Mouse (Mus musculus): ENCODE data around the gene Inpp5f. TPM values are rescaled to one million over a fixed set of nuclear protein-coding genes. Genes with fewer than 3 reads are reported as not detected.

Inpp5f gene
- total RNA-seq, 1 experiment from 2014 or later: 28.8 TPM

GRCm38 (mm10) chr7:128740334-128740733 lies 129.2 kb downstream of the Inpp5f start, which contains the start of gene Mcmbp:
Mcmbp (minus strand) TSS chr7:128740495.
- peak; percentile 99 for DNase-seq

DNA sequence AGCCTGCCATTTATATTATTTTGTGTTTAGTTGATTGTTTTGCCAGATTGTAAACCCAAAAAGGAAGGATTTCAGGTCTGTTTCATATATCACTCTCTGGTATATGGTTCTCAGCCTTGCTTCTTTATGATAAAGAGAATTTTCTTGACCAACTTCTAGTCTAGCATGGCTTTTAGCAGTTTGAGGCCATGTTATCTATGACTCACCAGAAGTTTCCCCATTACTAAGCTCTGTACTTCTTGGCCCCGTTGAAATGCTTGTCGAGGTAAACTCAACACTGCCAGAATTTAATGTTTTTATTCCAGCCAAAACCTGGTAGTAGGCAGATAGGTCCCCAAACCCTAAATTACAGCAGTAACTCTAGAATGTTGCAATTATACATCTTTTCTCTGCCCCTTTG lies 132.8 kb downstream of the Inpp5f start:
- no peak for DNase-seq

DNA sequence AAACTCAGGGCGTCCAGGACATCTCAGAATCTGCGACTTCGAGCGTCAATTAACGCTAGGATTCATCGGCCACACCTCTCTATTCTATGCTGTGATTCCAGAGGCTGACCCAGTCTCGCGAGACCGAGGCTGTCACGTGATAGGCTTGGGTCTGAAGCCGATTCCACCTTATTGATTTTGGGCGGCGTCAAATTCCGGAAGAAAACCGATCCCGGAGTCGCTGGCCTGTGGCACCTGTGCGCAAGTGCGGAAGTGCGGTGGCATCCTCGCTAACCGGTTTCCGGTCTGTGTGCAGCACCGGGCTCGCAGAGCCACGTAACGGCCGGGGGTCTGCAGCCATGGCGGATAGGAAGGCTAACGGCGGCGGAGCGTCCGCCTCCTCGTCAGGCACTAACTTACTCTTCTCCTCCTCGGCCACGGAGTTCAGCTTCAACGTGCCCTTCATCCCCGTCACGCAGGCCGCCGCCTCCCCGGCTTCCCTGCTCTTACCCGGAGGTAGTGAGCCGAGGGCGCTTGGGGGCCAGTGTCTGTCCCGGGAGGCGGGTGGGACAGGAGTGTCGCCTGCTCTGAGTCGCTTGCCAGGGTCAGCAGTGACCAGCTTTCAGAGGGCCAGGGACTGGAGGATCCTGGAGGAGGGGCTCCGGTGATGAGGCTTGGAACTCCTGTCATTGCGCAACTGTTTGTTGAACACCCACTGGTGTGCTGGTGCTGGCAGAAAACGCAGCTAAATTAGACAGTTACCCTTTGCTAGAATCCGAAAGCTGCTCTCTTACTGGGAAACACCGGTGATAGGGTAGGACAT lies 133.8 kb downstream of the Inpp5f start, which contains the start of gene Sec23ip:
Gene Sec23ip, plus strand, starts transcription at position 260 of the 802 bp plus-strand sequence.
- DNase-seq: peak; percentile 98

Other genes starting within 250 kb of the Inpp5f start
- 16.0 and 20.3 TPM in 2 replicates for gene Rgs10, start 192.6 kb upstream of the Inpp5f start, total RNA-seq (2021)
- gene Tial1, start 149.6 kb upstream of the Inpp5f start, total RNA-seq (2021): 123 and 132 TPM in 2 replicates
- 148 and 181 TPM in 2 replicates for gene Bag3, start 87.7 kb upstream of the Inpp5f start, total RNA-seq (2021)
- gene Mcmbp, start 129.2 kb downstream of the Inpp5f start, total RNA-seq (2021): 42.3 and 43.2 TPM in 2 replicates
- gene Sec23ip, start 133.6 kb downstream of the Inpp5f start, total RNA-seq (2021): 38.4 and 40.8 TPM in 2 replicates